Mouse (Mus musculus): ENCODE measurements around the gene Gm10318. TPM values are rescaled to one million over a fixed set of nuclear protein-coding genes. Genes with fewer than 3 reads are reported as not detected.

The Gm10318 gene
- polyA plus RNA-seq, 1 experiment = not detected

DNA sequence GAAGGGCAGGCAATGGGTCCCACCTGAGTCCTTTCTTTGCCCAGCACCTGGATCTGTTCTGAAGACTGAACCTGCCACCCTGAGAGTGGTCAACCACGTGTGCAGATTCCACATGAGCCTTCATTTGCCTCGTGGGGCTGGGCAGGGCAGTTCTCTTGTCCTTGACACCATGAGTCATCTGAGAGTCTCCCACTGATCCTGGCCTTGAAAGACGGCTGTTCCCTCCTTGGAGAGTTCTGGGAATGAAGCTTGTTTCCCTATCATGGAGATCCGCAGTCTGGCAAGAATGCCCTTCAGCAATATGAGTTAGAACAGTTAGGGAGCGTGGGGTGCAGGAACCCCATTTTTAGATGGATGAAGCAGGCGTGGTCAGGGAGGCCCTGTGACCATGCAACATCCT is 13.7 kb upstream of the Gm10318 start:
- WGBS = 70% methylated on average over 6 of the region's 6 CpGs
- H3K27ac ChIP-seq (ENCODE audit: control insufficient read depth, insufficient read depth, low read depth, low read length, poor library complexity) = no peak overlapping the region
- H3K4me3 ChIP-seq (replicated peaks; ENCODE audit: control insufficient read depth, low read depth, low read length) = no peak overlapping the region

DNA sequence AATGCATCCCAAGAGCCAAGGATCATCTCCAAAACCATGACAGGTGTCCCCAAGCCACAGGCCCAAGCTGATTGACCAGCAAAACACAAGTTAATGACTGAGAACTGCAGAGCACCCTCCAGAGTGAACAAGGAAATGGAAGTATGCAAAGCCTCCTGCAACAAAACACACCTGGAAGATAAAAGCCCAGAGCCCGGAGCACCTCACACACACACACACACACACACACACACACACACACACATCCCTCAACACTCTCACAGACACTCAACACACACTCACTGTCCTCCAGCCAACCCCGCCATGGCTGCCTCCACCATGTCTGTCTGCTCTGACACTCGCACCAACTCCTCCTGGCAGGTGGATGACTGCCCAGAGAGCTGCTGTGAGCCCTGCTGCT is 6.2 kb upstream of the Gm10318 start, which contains the start of gene Gm36176:
Gene Gm36176 (plus strand): TSS at position 301 of the 400 bp plus-strand sequence.
- Histone ChIP-seq H3K27ac (ENCODE audit: control insufficient read depth, insufficient read depth, low read depth, low read length, poor library complexity) (no peak within 1 kb of the TSS), H3K4me1 (ENCODE audit: control insufficient read depth, insufficient read depth, low read length) (no peaks in the 10 kb centered on the region), H3K4me3 (replicated peaks; ENCODE audit: control insufficient read depth, low read depth, low read length) (no peak within 1 kb of the TSS)
- 45% methylated on average over 3 of the region's 3 CpGs for WGBS
- no peak for TF ChIP-seq CTCF (IDR thresholded peaks at IDR 0.05; ENCODE audit: control insufficient read depth, insufficient read depth, low read length)
- TF ChIP-seq POLR2A (IDR thresholded peaks at IDR 0.05; ENCODE audit: borderline replicate concordance, control insufficient read depth, low read depth, low read length) = no peak

More for the DNA sequence above, 13.7 kb upstream of the Gm10318 start:
- no peaks in the 10 kb centered on the region for H3K4me1 ChIP-seq (ENCODE audit: control insufficient read depth, insufficient read depth, low read length)
- no peak for TF ChIP-seq CTCF (IDR thresholded peaks at IDR 0.05; ENCODE audit: control insufficient read depth, insufficient read depth, low read length)

DNA sequence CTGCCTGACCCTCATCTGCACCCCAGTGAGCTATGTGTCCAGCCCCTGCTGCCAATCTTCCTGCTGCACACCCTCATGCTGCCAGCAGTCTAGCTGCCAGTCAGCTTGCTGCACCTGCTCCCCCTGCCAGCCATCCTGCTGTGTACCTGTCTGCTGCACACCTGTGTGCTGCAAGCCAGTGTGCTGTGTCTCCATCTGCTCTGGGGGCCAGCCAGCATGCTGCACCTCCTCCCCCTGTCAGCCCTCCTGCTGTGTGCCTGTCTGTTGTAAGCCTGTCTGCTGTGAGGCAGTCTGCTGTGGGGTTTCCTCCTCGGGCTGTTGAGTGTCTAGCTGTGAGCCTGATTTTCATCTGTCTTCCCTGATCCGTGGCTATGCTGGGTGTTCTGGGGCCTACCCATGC is 5.7 kb upstream of the Gm10318 start:
- no peak overlapping the region for H3K4me3 ChIP-seq (replicated peaks; ENCODE audit: control insufficient read depth, low read depth, low read length)
- TF ChIP-seq POLR2A (IDR thresholded peaks at IDR 0.05; ENCODE audit: borderline replicate concordance, control insufficient read depth, low read depth, low read length) (no peak), CTCF (IDR thresholded peaks at IDR 0.05; ENCODE audit: control insufficient read depth, insufficient read depth, low read length) (no peak)
- no peak overlapping the region for H3K27ac ChIP-seq (ENCODE audit: control insufficient read depth, insufficient read depth, low read depth, low read length, poor library complexity)
- H3K4me1 ChIP-seq (ENCODE audit: control insufficient read depth, insufficient read depth, low read length) = no peaks in the 10 kb centered on the region
- 44% methylated on average over 2 of the region's 2 CpGs for WGBS

- no peak overlapping the region for H3K27ac ChIP-seq (ENCODE audit: control insufficient read depth, insufficient read depth, low read depth, low read length, poor library complexity)
- H3K4me3 ChIP-seq (replicated peaks; ENCODE audit: control insufficient read depth, low read depth, low read length) = no peak overlapping the region
- no peak for TF ChIP-seq CTCF (IDR thresholded peaks at IDR 0.05; ENCODE audit: control insufficient read depth, insufficient read depth, low read length)
- TF ChIP-seq POLR2A (IDR thresholded peaks at IDR 0.05; ENCODE audit: borderline replicate concordance, control insufficient read depth, low read depth, low read length) = no peak
- 74% methylated on average over 2 of the region's 2 CpGs for WGBS
- no peaks in the 10 kb centered on the region for H3K4me1 ChIP-seq (ENCODE audit: control insufficient read depth, insufficient read depth, low read length)
Measured at GRCm38 (mm10) chr10:77847538-77847937, 5.1 kb upstream of the Gm10318 start.

DNA sequence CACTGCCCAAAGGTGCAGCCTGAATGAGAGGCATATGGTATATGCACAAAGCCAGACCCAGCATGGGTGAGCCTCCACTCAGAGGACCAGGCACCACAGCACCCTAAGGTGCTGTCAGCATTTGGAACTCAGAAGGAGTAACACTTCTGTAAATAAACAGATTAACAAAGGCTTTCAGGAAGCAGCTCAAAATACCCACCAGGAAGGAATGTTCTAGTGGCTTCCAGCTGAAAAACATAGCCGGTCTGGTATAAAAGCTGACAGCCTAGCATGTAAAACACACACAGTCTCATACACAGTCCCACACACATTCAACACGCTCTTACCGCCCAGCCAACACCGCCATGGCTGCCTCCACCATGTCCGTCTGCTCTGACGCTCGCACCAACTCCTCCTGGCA is 9.0 kb downstream of the Gm10318 start, which contains the start of gene Gm3285:
Gene Gm3285 (plus strand): TSS at position 301 of the 400 bp plus-strand sequence.
- TF ChIP-seq POLR2A (IDR thresholded peaks at IDR 0.05; ENCODE audit: borderline replicate concordance, control insufficient read depth, low read depth, low read length) = no peak
- no peak for TF ChIP-seq CTCF (IDR thresholded peaks at IDR 0.05; ENCODE audit: control insufficient read depth, insufficient read depth, low read length)
- Histone ChIP-seq H3K27ac (ENCODE audit: control insufficient read depth, insufficient read depth, low read depth, low read length, poor library complexity) (no peak within 1 kb of the TSS), H3K4me1 (ENCODE audit: control insufficient read depth, insufficient read depth, low read length) (no peaks in the 10 kb centered on the region), H3K4me3 (replicated peaks; ENCODE audit: control insufficient read depth, low read depth, low read length) (no peak within 1 kb of the TSS)
- WGBS = 66% methylated on average over 7 of the region's 7 CpGs

DNA sequence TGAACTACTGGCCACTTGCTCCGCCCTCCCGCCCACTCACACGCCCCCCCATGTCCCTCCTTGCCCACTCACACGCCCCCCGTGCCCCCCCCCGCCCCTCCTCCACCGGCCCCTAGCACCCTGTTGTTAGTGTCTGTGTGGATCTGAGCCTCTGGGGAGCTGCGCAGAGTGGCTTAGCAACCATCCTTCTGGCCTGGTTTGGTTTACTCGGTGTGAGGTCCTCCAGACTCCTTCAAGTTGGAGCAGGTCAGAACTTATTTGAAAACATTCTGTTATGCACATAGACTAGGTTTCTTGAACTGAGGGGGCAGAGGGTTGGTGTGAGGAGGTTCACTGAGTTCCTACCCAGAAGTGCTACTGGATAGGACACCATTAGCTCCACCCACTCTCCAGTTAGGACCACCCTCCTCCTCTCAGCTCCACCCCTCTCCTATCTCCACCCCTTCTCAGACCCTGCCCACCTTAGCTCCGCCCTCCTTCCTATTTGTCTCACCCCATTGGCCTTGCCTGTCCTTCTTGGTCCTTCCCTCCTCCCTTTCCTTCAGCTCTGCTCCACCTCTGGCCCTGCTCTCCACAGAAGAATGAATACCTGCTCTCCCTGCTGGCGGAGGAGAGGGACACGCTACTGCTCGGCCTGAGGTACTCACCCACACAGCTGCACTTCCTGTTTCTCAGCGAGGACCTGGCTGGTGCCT is 11.6 kb downstream of the Gm10318 start:
- 22% methylated on average over 14 of the region's 14 CpGs for WGBS
- Histone ChIP-seq H3K4me1 (ENCODE audit: control insufficient read depth, insufficient read depth, low read length) (no peaks in the 10 kb centered on the region), H3K27ac (ENCODE audit: control insufficient read depth, insufficient read depth, low read depth, low read length, poor library complexity) (no peak overlapping the region), H3K4me3 (replicated peaks; ENCODE audit: control insufficient read depth, low read depth, low read length) (peak overlapping the region; percentile 40)
- TF ChIP-seq CTCF (IDR thresholded peaks at IDR 0.05; ENCODE audit: control insufficient read depth, insufficient read depth, low read length) = no peak
- no peak for TF ChIP-seq POLR2A (IDR thresholded peaks at IDR 0.05; ENCODE audit: borderline replicate concordance, control insufficient read depth, low read depth, low read length)

DNA sequence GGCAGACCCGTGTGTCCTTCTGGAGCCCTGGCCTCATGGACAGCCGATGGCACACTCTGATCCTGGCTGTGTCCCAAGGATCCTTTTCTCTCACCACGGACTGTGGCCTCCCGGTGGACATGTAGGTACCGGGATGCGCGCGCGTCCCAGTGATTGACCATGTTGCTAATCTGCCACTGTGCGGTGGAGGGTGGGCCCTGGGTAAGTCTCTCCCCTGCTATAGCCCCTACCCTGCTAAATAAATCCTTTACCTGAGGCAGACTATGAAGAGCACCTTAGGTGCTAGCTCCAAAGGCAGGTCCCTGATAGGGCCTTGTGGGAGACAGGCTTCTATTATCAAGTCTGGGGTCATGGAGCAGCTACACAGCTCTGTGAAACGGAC is 12.1 kb downstream of the Gm10318 start:
- Histone ChIP-seq H3K4me1 (ENCODE audit: control insufficient read depth, insufficient read depth, low read length) (no peaks in the 10 kb centered on the region), H3K4me3 (replicated peaks; ENCODE audit: control insufficient read depth, low read depth, low read length) (no peak overlapping the region), H3K27ac (ENCODE audit: control insufficient read depth, insufficient read depth, low read depth, low read length, poor library complexity) (no peak overlapping the region)
- TF ChIP-seq CTCF (IDR thresholded peaks at IDR 0.05; ENCODE audit: control insufficient read depth, insufficient read depth, low read length) (no peak), POLR2A (IDR thresholded peaks at IDR 0.05; ENCODE audit: borderline replicate concordance, control insufficient read depth, low read depth, low read length) (no peak)
- 29% methylated on average over 11 of the region's 11 CpGs for WGBS

DNA sequence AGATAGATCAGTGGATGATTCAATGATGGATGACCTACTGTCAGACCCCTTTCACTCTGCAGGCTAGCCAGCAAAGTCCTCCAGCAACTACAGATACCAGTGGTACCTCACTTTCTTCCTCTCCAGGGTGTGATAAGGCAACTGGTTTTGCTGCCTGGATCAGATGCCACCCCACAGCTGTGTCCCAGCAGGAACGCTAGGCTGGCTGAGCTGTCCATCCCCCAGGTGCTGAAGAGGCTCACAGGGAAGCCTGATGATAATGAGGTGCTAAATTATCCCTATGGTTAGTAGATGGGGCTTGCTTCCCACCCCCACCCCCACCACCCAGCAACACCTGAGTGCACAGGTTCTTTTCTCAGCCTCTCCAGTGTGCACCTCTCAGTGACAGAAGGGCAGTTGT is 14.9 kb downstream of the Gm10318 start:
- 76% methylated on average over 1 of the region's 1 CpGs for WGBS
- no peaks in the 10 kb centered on the region for H3K4me1 ChIP-seq (ENCODE audit: control insufficient read depth, insufficient read depth, low read length)
- TF ChIP-seq CTCF (IDR thresholded peaks at IDR 0.05; ENCODE audit: control insufficient read depth, insufficient read depth, low read length) = no peak
- TF ChIP-seq POLR2A (IDR thresholded peaks at IDR 0.05; ENCODE audit: borderline replicate concordance, control insufficient read depth, low read depth, low read length) = no peak
- no peak overlapping the region for H3K4me3 ChIP-seq (replicated peaks; ENCODE audit: control insufficient read depth, low read depth, low read length)
- H3K27ac ChIP-seq (ENCODE audit: control insufficient read depth, insufficient read depth, low read depth, low read length, poor library complexity) = no peak overlapping the region

DNA sequence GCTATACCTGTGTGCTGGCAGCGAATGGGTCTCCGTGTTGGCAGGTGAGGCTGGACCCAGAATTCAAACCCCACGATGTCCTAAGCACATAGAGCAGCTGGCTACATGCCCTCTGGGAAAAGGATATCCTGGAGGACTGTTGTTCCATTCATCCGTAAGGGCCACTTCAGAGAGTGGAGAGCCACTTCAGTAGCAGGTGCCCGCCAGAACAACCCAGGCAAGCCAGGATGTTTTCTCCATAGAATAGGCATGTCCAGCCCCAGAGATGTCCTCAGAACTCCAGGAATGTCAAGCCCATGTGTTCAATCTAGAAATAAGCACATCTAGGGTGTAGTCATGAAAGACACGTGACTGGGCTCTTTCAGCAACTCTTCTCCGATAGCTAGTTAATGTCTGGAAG is 17.0 kb downstream of the Gm10318 start:
- H3K4me1 ChIP-seq (ENCODE audit: control insufficient read depth, insufficient read depth, low read length) = no peaks in the 10 kb centered on the region
- no peak overlapping the region for H3K4me3 ChIP-seq (replicated peaks; ENCODE audit: control insufficient read depth, low read depth, low read length)
- no peak for TF ChIP-seq POLR2A (IDR thresholded peaks at IDR 0.05; ENCODE audit: borderline replicate concordance, control insufficient read depth, low read depth, low read length)
- TF ChIP-seq CTCF (IDR thresholded peaks at IDR 0.05; ENCODE audit: control insufficient read depth, insufficient read depth, low read length) = no peak
- no peak overlapping the region for H3K27ac ChIP-seq (ENCODE audit: control insufficient read depth, insufficient read depth, low read depth, low read length, poor library complexity)
- 86% methylated on average over 7 of the region's 7 CpGs for WGBS
